Mouse (Mus musculus) cortical plate, adult 2 months (tissue): ENCODE measurements at regions not wholly inside any gene's neighbourhood (a gene's known extent, or its start where the extent isn't known, plus 50 kb on each side); places are given as distances from the start of the nearest gene placed in this dataset.

ENCODE experiments used
- CTCF ChIP-seq: fragments of 200-500 bp; IDR thresholded peaks from 2 replicates; pipeline ENCODE4 v1.5.1; 2011; ENCODE audit warnings: mild to moderate bottlenecking, control low read depth, low read length; ENCODE audit not compliant: insufficient read depth; ENCODE audit errors: extremely low read depth
- POLR2A ChIP-seq: fragments of 200-500 bp; IDR thresholded peaks from 2 replicates; pipeline ENCODE4 v1.6.1; 2011; ENCODE audit warnings: mild to moderate bottlenecking, low read length, control low read depth; ENCODE audit not compliant: insufficient read depth; ENCODE audit errors: extremely low read depth

DNA sequence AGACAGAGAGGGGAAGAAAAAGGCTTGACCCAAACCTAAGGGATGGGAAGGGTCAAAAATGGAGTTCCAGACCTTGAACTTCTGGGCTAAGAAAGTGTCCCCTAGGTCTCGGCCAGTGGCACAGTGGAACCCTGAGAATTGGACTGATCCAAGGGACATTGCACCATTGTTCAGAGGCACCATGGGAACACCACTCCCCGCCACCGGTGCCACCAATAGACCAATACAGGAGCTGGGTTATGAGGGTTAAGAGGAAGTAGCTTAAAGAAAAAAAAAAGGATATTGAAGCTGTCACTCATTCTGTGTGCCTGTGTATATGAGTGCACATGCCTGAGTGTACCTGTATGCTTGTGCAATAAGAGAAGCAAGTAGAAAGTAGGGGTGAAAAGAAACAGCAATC is 83.7 kb downstream of the Gm826 start:
- TF ChIP-seq POLR2A: no peak
- no peak for TF ChIP-seq CTCF
